19 mouse cellular contexts compared by ENCODE assay signal in the genomic region with DNA sequence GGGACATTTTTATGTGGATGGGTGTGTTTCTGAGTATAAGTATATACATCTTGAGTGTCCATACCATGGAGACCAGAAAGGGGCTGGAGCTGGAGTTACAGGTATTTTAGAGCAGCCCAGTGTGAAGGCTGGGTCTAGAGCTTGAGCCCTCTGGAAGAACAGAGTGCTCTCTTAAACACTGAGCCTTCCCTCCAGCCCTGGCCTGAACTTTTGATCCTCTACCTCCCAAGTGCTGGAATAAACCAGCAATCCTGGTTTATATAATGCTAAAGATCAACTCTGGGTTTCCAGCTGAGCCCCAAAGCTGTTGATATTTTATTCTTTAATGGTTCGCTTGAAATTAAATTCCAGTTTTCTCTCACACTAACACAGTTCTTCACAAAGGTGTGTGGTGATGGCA. TPM values are rescaled to one million over a fixed set of nuclear protein-coding genes. Genes with fewer than 3 reads are reported as not detected.
DNase-seq lines count a peak whose midpoint lies in the region; TF ChIP-seq lines count a peak whose summit lies in the region.
"Had no signal": no experiment of that assay in that cellular context is flagged by ENCODE, and none has a peak within 500 bp of the region (broad histone marks: within the 10 kb centered on the region; RNA-seq: fewer than 3 reads in every experiment).

No protein-coding gene starts in this region.

- 63% methylated on average over 1 of the region's 1 CpGs for WGBS in kidney, adult 2 months

- no peaks in the 10 kb centered on the region for H3K36me3 ChIP-seq in kidney, adult 2 months (ENCODE audit: control insufficient read depth, insufficient read depth, low read length)

- no peak for TF ChIP-seq POLR2A in kidney, adult 2 months (IDR thresholded peaks at IDR 0.05; ENCODE audit: low read depth, low read length)

- no peaks in the 10 kb centered on the region for H3K27me3 ChIP-seq in kidney, adult 2 months (replicated peaks; ENCODE audit: control insufficient read depth, insufficient read depth, low read length)
- H3K27me3 ChIP-seq: CH12.LX, Patski had no signal

- H3K27ac ChIP-seq in kidney, adult 2 months (ENCODE audit: insufficient read depth, low read depth, low read length), result peak overlapping the region; percentile 57; the same call in 1 of the 2 replicates

- DNase-seq in kidney, adult 2 months, result peak; percentile 67
- no peak for DNase-seq in kidney, adult 18-20 months
- DNase-seq in kidney, adult 8-10 months, result peak; percentile 27 to 28
- DNase-seq in kidney, postnatal 14 days, result no peak
- peak; percentile 61 for DNase-seq in kidney, adult 9 months
- no peak for DNase-seq in kidney, adult 11 months
- DNase-seq in kidney, postnatal 36 days, result peak; percentile 27 to 39
- DNase-seq in kidney, postnatal 10 days, result no peak
- DNase-seq: adrenal gland, adult 2 months; adrenal gland, adult 8-10 months; adrenal gland, postnatal 10 days; adrenal gland, postnatal 14 days; adrenal gland, postnatal 25 days; adrenal gland, postnatal 36 days; B cell, adult 2 months; cerebellum, adult 11 months; cerebellum, adult 11-12 months had no signal

- peaks cover 9% of the 10 kb centered on the region for H3K4me1 ChIP-seq in kidney, adult 2 months (ENCODE audit: control insufficient read depth, insufficient read depth, low read length)

- TF ChIP-seq CTCF in kidney, adult 2 months (conservative IDR thresholded peaks at IDR 0.05; ENCODE audit: insufficient read depth, insufficient read length, low read depth, low read length), result no peak

- no peak overlapping the region for H3K4me3 ChIP-seq in kidney, adult 2 months (ENCODE audit: insufficient read depth, low read depth, low read length)

RNA-seq across cellular contexts. Expression of a gene that starts 5.0 kb away (rescaled TPM):
- polyA plus RNA-seq in kidney, adult 2 months (2012; rRNA removed), result 100 and 120 TPM in 2 replicates

RNA-seq across cellular contexts. Expression of a gene that starts 41.4 kb away (rescaled TPM):
- 23.8 and 29.6 TPM in 2 replicates for polyA plus RNA-seq in kidney, adult 2 months (2012; rRNA removed)

Comparison
In these comparisons a context has a peak if more than half of its experiments do, and no peak if none do; other contexts are left out.
1. DNase-seq: peak in kidney, adult 2 months (single experiment), kidney, adult 8-10 months (2 of 2), kidney, adult 9 months (single experiment) and kidney, postnatal 36 days (2 of 2); none in kidney, adult 18-20 months (single experiment), kidney, postnatal 14 days (single experiment), kidney, adult 11 months (single experiment) and kidney, postnatal 10 days (single experiment).